Mouse (Mus musculus) hindbrain, embryonic 11.5 days (tissue): Measurements from ENCODE around the gene Asl. TPM values are rescaled to one million over a fixed set of nuclear protein-coding genes. Genes with fewer than 3 reads are reported as not detected.

ENCODE experiments used
- ATAC-seq: fragments of 200-750 bp; cut with Nextera tagmentation; 2 replicates; pipeline ENCODE4 v1.8.0; 2017; ENCODE audit warnings: mild to moderate bottlenecking, moderate TSS enrichment, moderate library complexity; ENCODE audit not compliant: low FRiP score
- DNase-seq: peaks from one replicate; pipeline ENCODE4 v3.0.0-alpha.2; 2015; ENCODE audit warnings: low spot score
- H3K27ac ChIP-seq: fragments of 300-500 bp; sonication (generic); 2 replicates; pipeline ENCODE4 v1.5.1; 2014; ENCODE audit warnings: mild to moderate bottlenecking, low read depth, low read length
- H3K27me3 ChIP-seq: fragments of 300-500 bp; sonication (generic); 2 replicates; pipeline ENCODE4 v1.6.1; 2014; ENCODE audit warnings: mild to moderate bottlenecking, low read length, moderate library complexity, mixed read lengths; ENCODE audit not compliant: control insufficient read depth, insufficient read depth
- H3K36me3 ChIP-seq: fragments of 300-500 bp; sonication (generic); 2 replicates; pipeline ENCODE4 v1.6.1; 2014; ENCODE audit warnings: mild to moderate bottlenecking, low read length, moderate library complexity, mixed read lengths; ENCODE audit not compliant: control insufficient read depth, insufficient read depth
- H3K4me1 ChIP-seq: fragments of 300-500 bp; sonication (generic); replicated peaks from 2 replicates; pipeline ENCODE4 v1.6.1; 2014; ENCODE audit warnings: low read length, mixed read lengths; ENCODE audit not compliant: control insufficient read depth, insufficient read depth
- H3K4me2 ChIP-seq: fragments of 300-500 bp; sonication (generic); replicated peaks from 2 replicates; pipeline ENCODE4 v1.6.1; 2014; ENCODE audit warnings: mild to moderate bottlenecking, low read depth, low read length
- H3K4me3 ChIP-seq: fragments of 300-500 bp; sonication (generic); 2 replicates; pipeline ENCODE4 v1.5.1; 2014; ENCODE audit warnings: low read depth, low read length
- H3K9ac ChIP-seq: fragments of 300-500 bp; sonication (generic); 2 replicates; pipeline ENCODE4 v1.6.1; 2014; ENCODE audit warnings: low read depth, low read length
- H3K9me3 ChIP-seq: fragments of 300-500 bp; sonication (generic); 2 replicates; pipeline ENCODE4 v1.6.1; 2016; ENCODE audit warnings: low read length; ENCODE audit not compliant: control insufficient read depth
- WGBS: fragments of 180-500 bp; shearing (Covaris S2); extraction: QIAGEN DNeasy Blood & Tissue Kit; methylation state at CpG from one replicate; pipeline ENCODE4 v1.1.7; 2014; 5-methylcytosine and 5-hydroxymethylcytosine counted together
- polyA plus RNA-seq: library from polyadenylated mRNA; unstranded; fragments of >200 nt; fragmentation: Nextera tagmentation; extraction: Ambion mirVana; gene quantifications from 2 replicates; pipeline ENCODE4 v1.2.1, GENCODE M21; 2014

Gene Asl
- polyA plus RNA-seq, 1 experiment from 2014 or later, result 34.1 TPM

GRCm38 (mm10) chr5:129994989-129995388 lies 34.1 kb downstream of the Asl start:
- Histone ChIP-seq H3K4me3 (no peak overlapping the region), H3K9me3 (no peaks in the 10 kb centered on the region), H3K27me3 (no peaks in the 10 kb centered on the region), H3K36me3 (no peaks in the 10 kb centered on the region), H3K4me1 (no peaks in the 10 kb centered on the region), H3K4me2 (no peak overlapping the region), H3K27ac (no peak overlapping the region), H3K9ac (no peak overlapping the region)
- no peak for ATAC-seq
- DNase-seq, result no peak
- 92% methylated on average over 7 of the region's 7 CpGs for WGBS

GRCm38 (mm10) chr5:129993374-129993773 lies 35.7 kb downstream of the Asl start:
- Histone ChIP-seq H3K9ac (no peak overlapping the region), H3K27me3 (no peaks in the 10 kb centered on the region), H3K36me3 (no peaks in the 10 kb centered on the region), H3K4me2 (no peak overlapping the region), H3K4me3 (no peak overlapping the region), H3K27ac (no peak overlapping the region), H3K4me1 (no peaks in the 10 kb centered on the region), H3K9me3 (no peaks in the 10 kb centered on the region)
- no peak for DNase-seq
- 91% methylated on average over 14 of the region's 14 CpGs for WGBS
- no peak for ATAC-seq

- Histone ChIP-seq H3K27me3 (no peaks in the 10 kb centered on the region), H3K4me1 (no peaks in the 10 kb centered on the region), H3K4me2 (no peak overlapping the region), H3K36me3 (no peaks in the 10 kb centered on the region), H3K9ac (no peak overlapping the region), H3K9me3 (no peaks in the 10 kb centered on the region), H3K4me3 (no peak overlapping the region), H3K27ac (no peak overlapping the region)
- no peak for ATAC-seq
- WGBS, result 91% methylated on average over 5 of the region's 5 CpGs
- DNase-seq, result no peak
Observed at GRCm38 (mm10) chr5:129991898-129992297, 37.1 kb downstream of the Asl start.

- Histone ChIP-seq H3K9me3 (no peaks in the 10 kb centered on the region), H3K4me3 (no peak overlapping the region), H3K9ac (no peak overlapping the region), H3K4me2 (no peak overlapping the region), H3K27me3 (no peaks in the 10 kb centered on the region), H3K27ac (no peak overlapping the region), H3K36me3 (no peaks in the 10 kb centered on the region), H3K4me1 (no peaks in the 10 kb centered on the region)
- DNase-seq (no peak), ATAC-seq (no peak)
- 88% methylated on average over 13 of the region's 13 CpGs for WGBS
Observed at GRCm38 (mm10) chr5:129989376-129989775, 39.7 kb downstream of the Asl start.

- Histone ChIP-seq H3K4me1 (no peaks in the 10 kb centered on the region), H3K4me2 (no peak overlapping the region), H3K27me3 (no peaks in the 10 kb centered on the region), H3K27ac (no peak overlapping the region), H3K9ac (no peak overlapping the region), H3K36me3 (no peaks in the 10 kb centered on the region), H3K4me3 (no peak overlapping the region), H3K9me3 (no peaks in the 10 kb centered on the region)
- DNase-seq (no peak), ATAC-seq (no peak)
- 74% methylated on average over 3 of the region's 3 CpGs for WGBS
Observed at GRCm38 (mm10) chr5:129980216-129980615, 48.8 kb downstream of the Asl start.

GRCm38 (mm10) chr5:129978608-129979007 lies 50.4 kb downstream of the Asl start:
- ATAC-seq, result no peak
- WGBS, result 91% methylated on average over 5 of the region's 5 CpGs

GRCm38 (mm10) chr5:129977768-129978167 lies 51.3 kb downstream of the Asl start:
- H3K9ac ChIP-seq, result no peak overlapping the region
- no peak for ATAC-seq
- 87% methylated on average over 4 of the region's 4 CpGs for WGBS
- H3K4me1 ChIP-seq, result no peaks in the 10 kb centered on the region
- H3K27ac ChIP-seq, result no peak overlapping the region
- no peak overlapping the region for H3K4me3 ChIP-seq
- no peak overlapping the region for H3K4me2 ChIP-seq
- H3K9me3 ChIP-seq, result no peaks in the 10 kb centered on the region
- no peaks in the 10 kb centered on the region for H3K27me3 ChIP-seq
- H3K36me3 ChIP-seq, result no peaks in the 10 kb centered on the region
- no peak for DNase-seq

More at GRCm38 (mm10) chr5:129978608-129979007, 50.4 kb downstream of the Asl start:
- DNase-seq, result no peak
- Histone ChIP-seq H3K27ac (no peak overlapping the region), H3K27me3 (no peaks in the 10 kb centered on the region), H3K9me3 (no peaks in the 10 kb centered on the region), H3K4me3 (no peak overlapping the region), H3K36me3 (no peaks in the 10 kb centered on the region), H3K4me2 (no peak overlapping the region), H3K9ac (no peak overlapping the region), H3K4me1 (no peaks in the 10 kb centered on the region)

- Histone ChIP-seq H3K9ac (no peak overlapping the region), H3K4me3 (no peak overlapping the region), H3K4me1 (no peaks in the 10 kb centered on the region), H3K27ac (no peak overlapping the region), H3K9me3 (no peaks in the 10 kb centered on the region), H3K36me3 (no peaks in the 10 kb centered on the region), H3K4me2 (no peak overlapping the region), H3K27me3 (no peaks in the 10 kb centered on the region)
- no peak for ATAC-seq
- WGBS, result 89% methylated on average over 4 of the region's 4 CpGs
- no peak for DNase-seq
Observed at GRCm38 (mm10) chr5:129974866-129975311, 54.2 kb downstream of the Asl start.

GRCm38 (mm10) chr5:129974354-129974753 lies 54.7 kb downstream of the Asl start:
- Histone ChIP-seq H3K27ac (no peak overlapping the region), H3K9ac (no peak overlapping the region), H3K4me2 (no peak overlapping the region), H3K9me3 (no peaks in the 10 kb centered on the region), H3K27me3 (no peaks in the 10 kb centered on the region), H3K4me1 (no peaks in the 10 kb centered on the region), H3K36me3 (no peaks in the 10 kb centered on the region), H3K4me3 (no peak overlapping the region)
- DNase-seq (no peak), ATAC-seq (no peak)
- WGBS, result 86% methylated on average over 4 of the region's 4 CpGs
